Mouse (Mus musculus) telencephalon, adult 2 months (tissue): ENCODE data around the gene Zfp169.
"Not testable (repeated sequence)": the region's sequence is repeated elsewhere in the genome, so short reads cannot be mapped to it uniquely, and the experiment has no call there.

Source experiments
- DNase-seq: peaks from one replicate; pipeline ENCODE4 v3.0.0-alpha.2; 2011; ENCODE audit warnings: low read depth, low spot score

Gene Zfp169

GRCm38 (mm10) chr13:48519122-48519521, 5.9 kb upstream of the Zfp169 start:
- not testable (repeated sequence) for DNase-seq

- no peak for DNase-seq
Observed at GRCm38 (mm10) chr13:48515861-48516260, 2.6 kb upstream of the Zfp169 start.

- DNase-seq, result no peak
Observed at GRCm38 (mm10) chr13:48508661-48509060, 4.6 kb downstream of the Zfp169 start.

GRCm38 (mm10) chr13:48502422-48502821, 10.8 kb downstream of the Zfp169 start:
- no peak for DNase-seq

- no peak for DNase-seq
Observed at GRCm38 (mm10) chr13:48498676-48499075, 14.6 kb downstream of the Zfp169 start.

GRCm38 (mm10) chr13:48497693-48498221, 15.5 kb downstream of the Zfp169 start:
- DNase-seq, result peak; percentile 77

- peak; percentile 60 for DNase-seq
Observed at GRCm38 (mm10) chr13:48493183-48493582, 20.1 kb downstream of the Zfp169 start.

GRCm38 (mm10) chr13:48490396-48491182, 22.7 kb downstream of the Zfp169 start:
- DNase-seq, result no peak

- DNase-seq, result no peak
Observed at GRCm38 (mm10) chr13:48483606-48484005, 29.6 kb downstream of the Zfp169 start.

GRCm38 (mm10) chr13:48468656-48469180, 44.5 kb downstream of the Zfp169 start:
- DNase-seq, result no peak

GRCm38 (mm10) chr13:48466186-48466585, 47.1 kb downstream of the Zfp169 start:
- no peak for DNase-seq

- peak; percentile 50 for DNase-seq
Observed at GRCm38 (mm10) chr13:48464170-48464569, 49.1 kb downstream of the Zfp169 start.

- no peak for DNase-seq
Observed at GRCm38 (mm10) chr13:48459280-48459679, 54.0 kb downstream of the Zfp169 start.

GRCm38 (mm10) chr13:48448119-48448518, 65.1 kb downstream of the Zfp169 start:
- DNase-seq, result peak; percentile 32

GRCm38 (mm10) chr13:48443996-48444395, 69.3 kb downstream of the Zfp169 start:
- no peak for DNase-seq

- DNase-seq, result no peak
Observed at GRCm38 (mm10) chr13:48438321-48438720, 74.9 kb downstream of the Zfp169 start.
